Mouse (Mus musculus): ENCODE results near the gene Mpzl1.
A peak's percentile ranks its signal among the peaks of the same experiment; 100 is the strongest.

The Mpzl1 gene

GRCm38 (mm10) chr1:165655482-165655881 lies 21.1 kb upstream of the Mpzl1 start:
- no peak for DNase-seq (ENCODE audit: low spot score)

GRCm38 (mm10) chr1:165655022-165655421 lies 20.7 kb upstream of the Mpzl1 start:
- no peak for DNase-seq (ENCODE audit: low spot score)

DNA sequence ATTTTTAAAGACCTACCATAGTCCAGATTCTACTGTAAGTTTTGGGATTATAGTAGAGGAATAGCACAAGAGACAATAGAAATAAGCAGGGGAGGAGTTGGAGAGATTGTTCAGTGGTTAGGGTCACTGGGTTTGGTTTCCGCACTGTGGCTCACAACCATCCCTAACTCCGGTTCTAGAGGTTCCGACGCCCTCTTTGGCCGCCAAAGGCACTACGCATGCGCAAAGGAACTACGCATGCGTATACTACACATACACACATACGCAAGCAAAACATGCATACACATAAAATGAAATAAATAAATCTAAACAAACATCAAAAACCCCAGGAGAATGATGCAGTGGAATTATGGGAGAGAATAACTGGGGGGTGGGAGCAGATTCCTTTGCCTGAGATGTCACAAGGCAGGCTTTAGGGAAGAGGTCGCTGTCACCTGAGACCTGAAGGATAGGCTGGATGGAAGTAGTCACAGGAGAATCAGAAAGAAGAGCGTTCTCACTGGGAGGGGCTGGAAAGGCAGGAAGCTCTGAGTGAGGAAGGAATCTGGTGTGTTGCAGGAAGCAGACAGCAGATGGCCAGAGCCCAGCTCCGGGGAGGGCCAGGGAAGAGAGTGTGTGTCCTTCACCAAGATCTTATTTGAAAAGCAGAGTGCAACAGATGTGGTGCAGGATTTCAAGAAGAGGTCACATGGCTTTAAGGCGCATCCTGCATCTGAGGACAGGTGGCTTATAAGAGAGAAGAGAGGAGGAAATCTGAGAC lies 19.0 kb upstream of the Mpzl1 start:
- DNase-seq (ENCODE audit: low spot score): no peak

- no peak for DNase-seq (ENCODE audit: low spot score)
Observed at GRCm38 (mm10) chr1:165652507-165652906, 18.2 kb upstream of the Mpzl1 start.

GRCm38 (mm10) chr1:165651158-165651557 lies 16.8 kb upstream of the Mpzl1 start:
- no peak for DNase-seq (ENCODE audit: low spot score)

GRCm38 (mm10) chr1:165645102-165645501 lies 10.8 kb upstream of the Mpzl1 start:
- DNase-seq (ENCODE audit: low spot score): no peak

DNA sequence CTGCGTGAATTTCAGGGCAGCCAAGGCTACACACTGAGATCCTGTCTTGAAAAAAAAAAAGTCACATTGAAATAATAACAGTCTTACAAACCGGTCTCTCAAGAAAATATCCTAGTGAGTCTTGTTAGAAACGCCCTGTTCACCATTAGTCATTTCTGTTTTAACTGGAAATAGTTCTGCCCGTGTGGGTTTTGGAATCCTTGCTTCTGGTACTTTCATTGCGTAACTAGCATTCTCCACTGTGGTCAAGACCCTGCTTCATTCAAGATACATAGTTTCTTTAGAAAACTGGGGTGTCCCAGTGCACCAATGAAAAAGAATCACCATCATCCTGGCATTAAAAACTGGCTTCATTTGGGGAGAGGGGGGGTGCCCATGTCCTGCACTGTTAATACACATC lies 9.4 kb upstream of the Mpzl1 start:
- no peak for DNase-seq (ENCODE audit: low spot score)

GRCm38 (mm10) chr1:165642780-165643311 lies 8.5 kb upstream of the Mpzl1 start:
- no peak for DNase-seq (ENCODE audit: low spot score)

DNA sequence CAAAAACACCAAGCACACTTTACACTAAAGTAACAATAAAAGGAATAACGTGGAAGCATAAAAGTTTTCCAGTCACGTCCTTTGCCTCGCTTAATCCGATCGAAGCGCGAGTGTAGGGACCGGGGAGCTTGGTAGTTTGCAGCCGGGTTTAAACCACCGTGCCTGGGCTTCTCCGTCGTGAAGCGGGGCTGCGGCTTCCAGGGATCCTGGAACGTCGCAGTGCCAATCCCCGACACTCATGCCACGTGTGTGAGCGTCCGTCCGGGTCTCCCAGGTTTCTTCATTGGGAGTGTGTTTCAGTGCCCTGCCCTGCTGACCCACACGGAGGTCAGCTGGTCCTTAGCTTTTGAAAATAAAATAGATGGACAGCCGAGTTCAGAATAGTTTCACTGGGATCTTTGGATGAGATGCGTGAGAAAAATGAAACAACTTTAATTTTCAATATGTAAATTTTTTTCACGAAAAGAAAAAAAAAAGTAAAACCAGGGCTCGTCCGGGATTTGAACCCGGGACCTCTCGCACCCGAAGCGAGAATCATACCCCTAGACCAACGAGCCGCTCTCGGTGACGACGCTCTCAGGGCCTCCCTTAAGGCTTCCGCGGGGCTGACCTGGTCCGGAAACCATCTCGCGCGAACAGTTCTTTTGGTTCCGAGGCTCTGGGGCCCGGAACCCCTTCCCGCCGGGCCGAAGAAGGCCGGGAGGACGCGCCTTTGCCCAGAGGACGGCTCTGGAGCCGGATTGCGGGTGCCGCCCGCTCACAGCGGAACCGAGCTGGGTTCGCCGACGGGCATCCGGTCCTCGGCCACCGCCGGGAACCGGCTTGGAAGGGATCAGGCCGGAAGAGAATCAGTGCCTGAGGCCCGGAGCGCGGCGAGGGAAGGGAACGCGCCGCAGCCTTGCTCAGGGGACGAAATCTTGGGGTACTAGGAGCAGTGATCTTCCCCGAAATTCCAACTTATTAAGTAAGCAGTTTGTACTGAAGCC lies 7.7 kb upstream of the Mpzl1 start:
- peak; percentile 95 for DNase-seq (ENCODE audit: low spot score)

DNA sequence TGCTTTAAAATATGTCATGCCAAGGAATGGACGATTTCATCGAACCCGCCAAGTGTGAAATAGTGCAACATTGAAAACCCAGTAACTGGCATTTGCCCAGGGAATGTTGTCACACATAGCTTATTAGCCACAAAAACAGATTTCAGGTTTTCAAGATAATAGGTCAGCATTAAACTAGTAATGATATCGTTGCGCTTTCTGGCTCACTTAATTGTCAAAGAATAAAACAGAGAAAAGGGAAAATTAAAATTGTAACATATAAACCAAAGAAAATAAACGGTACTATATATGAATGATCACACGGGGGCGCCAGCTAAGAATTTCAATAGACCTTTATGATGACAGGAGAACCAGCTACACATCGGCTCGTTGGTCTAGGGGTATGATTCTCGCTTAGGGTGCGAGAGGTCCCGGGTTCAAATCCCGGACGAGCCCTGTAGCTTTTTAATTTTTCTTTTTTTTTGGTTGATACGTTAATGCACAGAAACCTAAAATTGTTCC lies 7.0 kb upstream of the Mpzl1 start:
- peak; percentile 66 for DNase-seq (ENCODE audit: low spot score)

DNA sequence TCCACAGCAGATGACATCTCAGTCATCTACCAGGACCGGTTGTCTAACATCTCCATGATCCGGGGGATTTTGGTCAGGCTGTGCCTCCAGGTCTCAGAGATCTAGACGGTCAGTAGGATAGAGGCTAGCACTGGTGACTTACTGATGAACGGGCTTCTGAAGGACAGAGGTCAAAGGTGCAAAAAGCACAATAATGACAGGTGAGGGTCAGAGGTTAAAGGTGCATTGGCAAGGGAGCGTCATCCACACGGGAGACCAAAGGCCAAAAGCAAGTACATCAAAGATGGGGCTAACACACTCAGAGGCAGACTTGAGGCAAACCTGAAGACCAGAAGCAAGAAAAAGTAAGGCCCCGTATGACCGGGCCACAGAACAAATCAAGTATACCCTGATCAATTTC lies 2.0 kb upstream of the Mpzl1 start:
- DNase-seq (ENCODE audit: low spot score): no peak

DNA sequence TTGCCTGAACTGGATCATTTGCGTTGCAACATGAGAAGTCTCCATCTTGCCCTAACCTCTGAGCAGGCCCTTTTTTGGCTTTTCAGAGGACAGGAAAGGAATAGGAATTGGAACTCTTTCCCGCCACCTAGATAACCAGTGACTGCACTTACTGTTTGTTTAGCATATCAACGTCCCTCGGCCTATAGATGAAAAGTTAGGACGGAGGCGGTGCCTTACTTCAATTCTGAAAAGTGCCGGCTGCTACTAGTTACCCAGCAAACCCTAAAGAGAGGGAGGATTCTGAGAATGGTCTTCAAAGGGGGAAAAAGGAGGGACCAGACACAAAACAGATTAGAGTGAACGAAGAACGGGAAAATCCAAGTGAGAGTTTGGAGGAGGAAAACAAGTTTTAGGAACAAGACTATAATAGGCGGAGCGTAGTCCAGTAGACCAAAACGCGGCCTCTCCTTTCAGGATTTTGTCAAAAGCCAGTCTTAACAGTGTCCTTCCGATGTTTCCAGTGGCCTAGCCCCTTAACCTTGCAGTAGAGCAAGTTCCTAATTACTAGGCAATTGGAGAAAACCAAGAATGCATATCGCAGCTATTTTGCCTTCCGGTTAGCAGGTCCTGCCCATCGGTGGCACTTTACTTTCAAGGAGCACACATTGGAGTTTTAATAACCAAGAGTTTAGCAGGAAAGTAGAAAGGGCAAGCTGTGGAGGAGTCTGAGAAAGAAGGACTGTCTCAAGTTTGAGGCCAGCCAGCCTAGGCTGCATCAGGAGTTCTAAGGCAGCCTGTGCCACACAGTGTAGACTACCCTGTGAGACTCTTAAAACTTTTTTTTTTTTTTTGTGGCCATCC lies 938 bp upstream of the Mpzl1 start:
- no peak for DNase-seq (ENCODE audit: low spot score)

DNA sequence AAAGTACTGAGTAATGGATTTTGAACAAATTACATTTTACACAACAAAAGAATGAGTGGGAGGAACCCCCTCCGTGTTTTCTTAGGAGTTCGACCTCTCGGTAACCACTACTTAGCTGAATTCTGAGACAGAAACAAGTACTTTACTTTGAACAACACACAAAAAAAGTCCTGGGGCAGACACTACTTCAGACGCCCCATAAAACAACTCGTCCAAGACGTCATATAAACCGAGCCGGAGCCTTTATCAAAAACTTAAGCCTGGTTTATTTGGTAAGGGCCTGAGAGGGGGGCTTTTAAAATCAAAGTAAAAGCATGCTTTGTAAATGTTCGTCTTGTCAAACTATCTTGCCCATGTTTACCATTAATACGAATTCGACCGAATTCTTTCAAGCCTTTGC lies 993 bp downstream of the Mpzl1 start:
- DNase-seq (ENCODE audit: low spot score): no peak

DNA sequence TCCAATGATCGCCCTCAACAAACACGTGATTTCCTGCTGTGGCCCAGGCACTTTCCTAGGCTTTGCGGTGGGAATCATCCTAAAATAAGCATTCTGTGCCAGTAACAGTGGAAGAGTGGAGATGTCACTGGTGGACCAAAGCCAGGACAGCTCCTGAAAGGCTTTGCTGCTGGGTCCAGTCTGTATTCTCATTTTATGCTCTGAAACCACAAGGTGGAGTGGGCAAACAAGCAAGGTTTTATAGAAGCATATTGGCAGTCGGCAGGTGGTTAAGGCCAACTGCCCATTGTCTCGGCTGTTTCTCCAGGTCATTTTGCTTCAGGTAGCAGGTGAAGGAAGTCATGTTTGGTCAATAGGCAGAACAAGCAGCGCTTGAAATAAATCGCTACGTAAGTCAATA lies 3.2 kb downstream of the Mpzl1 start:
- DNase-seq (ENCODE audit: low spot score): no peak

- DNase-seq (ENCODE audit: low spot score): no peak
Observed at GRCm38 (mm10) chr1:165629975-165630374, 4.4 kb downstream of the Mpzl1 start.

DNA sequence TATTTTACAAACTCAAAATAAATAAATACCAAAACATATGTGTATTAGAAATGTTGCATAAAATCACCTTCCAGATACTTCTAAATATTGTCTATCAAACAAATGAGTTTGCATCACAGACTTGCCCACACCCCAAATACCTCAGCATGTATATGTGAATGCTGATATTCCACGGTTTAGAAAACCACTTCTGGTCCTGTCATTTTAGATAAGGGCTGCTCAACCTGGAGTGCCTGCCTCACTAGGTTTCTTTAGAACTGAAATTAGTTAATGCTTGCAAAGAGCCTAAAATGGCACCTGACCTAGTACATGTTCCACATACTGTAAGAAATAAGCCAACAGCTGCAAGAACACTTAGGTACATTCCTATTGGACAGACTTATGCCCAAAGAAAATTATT lies 5.7 kb downstream of the Mpzl1 start:
- no peak for DNase-seq (ENCODE audit: low spot score)

DNA sequence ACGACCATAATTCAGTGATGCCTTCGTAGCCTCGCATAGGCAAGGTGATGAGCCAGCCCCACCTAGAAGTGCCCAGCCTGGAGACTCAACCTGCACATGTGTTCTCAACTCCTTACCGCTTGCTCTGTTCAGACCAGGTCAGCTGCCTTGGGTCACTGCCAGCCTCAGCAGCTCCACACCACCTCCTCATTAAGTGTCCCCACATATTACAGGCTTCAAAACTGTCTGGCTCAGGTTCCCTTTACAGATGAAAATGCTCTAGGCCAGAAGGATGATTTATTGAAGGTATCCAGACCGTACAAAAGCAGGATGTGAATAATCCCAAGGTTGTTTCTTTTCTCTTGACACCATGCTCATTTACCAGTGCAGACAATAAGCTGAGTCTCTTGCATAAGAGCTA lies 8.4 kb downstream of the Mpzl1 start:
- DNase-seq (ENCODE audit: low spot score): no peak

- no peak for DNase-seq (ENCODE audit: low spot score)
Observed at GRCm38 (mm10) chr1:165625058-165625457, 9.3 kb downstream of the Mpzl1 start.

DNA sequence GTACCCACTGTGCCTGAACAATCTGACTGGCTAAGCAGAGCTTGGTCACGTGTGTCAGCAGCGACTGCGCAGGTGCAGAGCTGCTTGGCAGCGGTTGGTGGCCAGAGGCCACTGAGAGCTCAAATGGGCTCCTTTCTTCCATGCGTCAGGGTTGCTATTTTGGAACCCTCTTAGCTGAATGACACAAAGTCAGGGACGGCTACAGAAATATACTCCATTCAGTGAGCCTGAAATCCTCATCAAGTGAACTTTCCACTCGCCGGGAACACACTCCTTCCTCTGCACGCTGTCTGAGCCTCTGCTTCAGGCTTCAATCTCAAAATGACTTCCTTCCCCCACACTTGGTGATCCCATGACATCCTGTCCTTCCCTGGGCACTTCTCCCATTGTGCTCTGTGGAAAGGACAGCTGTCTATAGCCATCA lies 16.1 kb downstream of the Mpzl1 start:
- no peak for DNase-seq (ENCODE audit: low spot score)

DNA sequence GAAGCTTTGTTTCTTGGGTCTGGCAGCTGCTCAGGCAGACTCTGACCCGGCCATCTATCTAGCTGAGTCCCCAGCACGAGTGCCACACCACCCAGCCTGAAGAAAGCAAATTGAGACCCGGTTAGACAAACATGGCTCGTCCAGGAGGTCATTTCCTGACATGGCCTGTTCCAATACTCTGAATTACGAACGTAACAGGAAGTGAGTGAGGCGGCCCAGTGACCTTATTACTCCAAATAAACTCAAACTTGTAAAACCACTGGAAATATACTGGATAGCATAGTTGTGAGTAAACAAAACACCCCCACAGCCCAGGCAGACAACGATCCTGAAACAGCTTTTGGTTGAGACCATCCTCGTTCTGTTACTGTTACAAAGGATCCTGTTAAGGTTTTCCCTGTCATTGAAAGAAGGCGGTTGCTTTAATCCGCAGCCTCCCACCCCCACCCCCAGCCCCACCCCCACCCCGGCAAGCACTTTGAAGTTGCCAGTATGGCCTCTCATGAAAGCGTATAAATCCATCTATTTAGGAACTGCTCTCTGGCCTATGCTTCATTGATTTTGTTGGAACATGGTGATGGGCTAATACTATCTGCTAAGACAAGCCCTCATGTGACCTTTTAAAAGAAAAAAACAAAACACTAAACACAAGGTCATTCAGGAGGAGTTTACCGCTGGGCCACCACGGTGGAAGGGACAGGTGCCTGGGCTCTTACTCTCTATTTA lies 17.0 kb downstream of the Mpzl1 start:
- no peak for DNase-seq (ENCODE audit: low spot score)

- DNase-seq (ENCODE audit: low spot score): no peak
Observed at GRCm38 (mm10) chr1:165616652-165617051, 17.7 kb downstream of the Mpzl1 start.

Data from ovary, postnatal 10 days (tissue).